Mouse (Mus musculus) urinary bladder, postnatal 10 days (tissue): ENCODE data around the gene Olfr749.
"Not testable (repeated sequence)": the region's sequence is repeated elsewhere in the genome, so short reads cannot be mapped to it uniquely, and the experiment has no call there.

Experiments
- DNase-seq: peaks from one replicate; pipeline ENCODE4 v3.0.0; 2022; ENCODE audit warnings: low spot score

The Olfr749 gene

GRCm38 (mm10) chr14:50744994-50745393, at the start of gene Olfr749:
Gene Olfr749 (minus strand): TSS chr14:50745094.
- no peak for DNase-seq

GRCm38 (mm10) chr14:50788157-50788556, 43.3 kb upstream of the Olfr749 start:
- no peak for DNase-seq

GRCm38 (mm10) chr14:50785251-50785637, 40.4 kb upstream of the Olfr749 start, which contains the start of gene Ttc5:
Gene Ttc5 (minus strand): TSS chr14:50785519.
- DNase-seq, result peak; percentile 45

GRCm38 (mm10) chr14:50784391-50785250, 39.7 kb upstream of the Olfr749 start:
- no peak for DNase-seq

- no peak for DNase-seq
These were observed 37.3 kb upstream of the Olfr749 start for GRCm38 (mm10) chr14:50782166-50782565.

GRCm38 (mm10) chr14:50771342-50771741, 26.4 kb upstream of the Olfr749 start:
- no peak for DNase-seq

- DNase-seq, result no peak
These were observed 20.8 kb upstream of the Olfr749 start for GRCm38 (mm10) chr14:50765736-50766135.

- no peak for DNase-seq
These were observed 13.7 kb upstream of the Olfr749 start for GRCm38 (mm10) chr14:50758416-50759085.

- DNase-seq, result no peak
These were observed 3.3 kb downstream of the Olfr749 start for GRCm38 (mm10) chr14:50741584-50741983.

- no peak for DNase-seq
These were observed 4.6 kb downstream of the Olfr749 start for GRCm38 (mm10) chr14:50740334-50740733.

GRCm38 (mm10) chr14:50722371-50722770, 22.5 kb downstream of the Olfr749 start:
- not testable (repeated sequence) for DNase-seq

- not testable (repeated sequence) for DNase-seq
These were observed 25.0 kb downstream of the Olfr749 start for GRCm38 (mm10) chr14:50719875-50720274.

- no peak for DNase-seq
These were observed 37.8 kb downstream of the Olfr749 start, which contains the start of gene Olfr748 for GRCm38 (mm10) chr14:50707073-50707472. Gene Olfr748 (plus strand): TSS chr14:50707373.

GRCm38 (mm10) chr14:50693106-50693505, 51.8 kb downstream of the Olfr749 start, which contains the start of gene Olfr747:
Gene Olfr747 (minus strand): TSS chr14:50693206.
- DNase-seq, result no peak
